Mouse (Mus musculus) liver, adult 2 months (tissue): ENCODE results near the gene Emc10.
A peak's percentile ranks its signal among the peaks of the same experiment; 100 is the strongest.

Source experiments
- CTCF ChIP-seq: fragments of 200-500 bp; IDR thresholded peaks from 2 replicates; pipeline ENCODE4 v1.5.1; 2011; ENCODE audit warnings: low read depth, low read length, control low read depth
- POLR2A ChIP-seq: fragments of 200-500 bp; IDR thresholded peaks from 2 replicates; pipeline ENCODE4 v1.6.1; 2011; ENCODE audit warnings: low read length, control low read depth; ENCODE audit not compliant: insufficient read depth; ENCODE audit errors: extremely low read depth

DNA sequence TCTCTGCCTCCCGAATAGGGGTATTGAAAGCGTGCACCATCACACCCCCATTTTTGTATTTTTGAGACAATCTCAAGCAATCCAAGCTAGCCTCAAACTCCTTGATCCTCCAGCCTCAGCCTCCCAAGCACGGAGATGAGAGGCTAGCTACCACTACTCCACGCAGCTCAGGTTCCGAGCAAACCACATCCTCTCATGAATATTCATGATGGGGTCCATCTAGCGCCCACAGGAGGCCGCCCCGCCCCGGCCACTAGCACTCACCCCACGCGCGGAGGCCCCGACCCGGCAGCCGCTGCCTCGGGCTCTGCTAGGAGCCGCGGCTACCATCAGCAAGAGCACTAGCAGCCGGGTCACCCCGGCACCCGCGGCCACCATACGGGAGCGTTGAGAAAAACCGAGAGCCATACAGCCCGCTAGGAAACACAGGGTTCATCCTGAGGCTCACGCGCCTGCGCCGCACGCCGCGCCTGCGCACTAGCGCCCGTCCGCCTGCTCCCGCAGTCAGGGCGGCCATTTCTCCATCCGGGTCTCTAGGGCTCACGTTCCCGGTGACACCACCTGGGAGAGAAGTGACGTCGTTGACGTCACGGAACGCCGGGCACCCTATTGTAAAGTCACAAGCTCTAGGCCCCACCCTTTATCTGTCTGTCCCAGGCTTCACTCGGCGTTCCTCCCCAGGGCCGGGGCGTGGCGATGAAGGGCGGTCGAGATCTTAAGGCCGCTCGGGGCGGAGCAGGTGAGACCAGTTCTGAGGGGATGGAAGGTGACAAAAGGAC is at the start of gene Emc10, which contains the start of gene Fam71e1:
- TF ChIP-seq CTCF (no peak), POLR2A (peak; percentile 33; the same call in 1 of the 2 replicates)
